Mouse (Mus musculus) MEL (cell line): ENCODE results near the gene Med13l. TPM values are rescaled to one million over a fixed set of nuclear protein-coding genes. Genes with fewer than 3 reads are reported as not detected.

Experiments
- DNase-seq: peaks from one replicate; pipeline ENCODE4 v3.0.0; 2011; ENCODE audit warnings: low read depth, low spot score
- H3K27ac ChIP-seq: 2 replicates; pipeline ENCODE4 v1.5.1; 2012; ENCODE audit warnings: low read depth, mild to moderate bottlenecking, control low read depth, low read length, moderate library complexity; ENCODE audit not compliant: control insufficient read depth
- H3K27me3 ChIP-seq, 2 experiments: fragments of 150-350 bp in 1 of 2; sonication (generic) in 1 of 2; 2 replicates each; pipeline ENCODE4 v1.6.1; 2012; ENCODE audit warnings: low read length in 2 of 2, mild to moderate bottlenecking in 2 of 2, improper control_type of control experiment in 1 of 2, moderate library complexity in 1 of 2; ENCODE audit not compliant: insufficient read depth in 2 of 2, control insufficient read depth in 1 of 2
- H3K36me3 ChIP-seq, 2 experiments: 2 replicates each; pipeline ENCODE4 v1.6.1; 2012 to 2014; ENCODE audit warnings: low read length in 2 of 2, improper control_type of control experiment in 1 of 2, inconsistent platforms in 1 of 2, mild to moderate bottlenecking in 1 of 2; ENCODE audit not compliant: insufficient read depth in 2 of 2, control insufficient read depth in 1 of 2
- H3K4me1 ChIP-seq, 2 experiments: fragments of 150-350 bp in 1 of 2; sonication (generic) in 1 of 2; 2 replicates each; pipeline ENCODE4 v1.6.1; 2012; ENCODE audit warnings: low read length in 2 of 2, improper control_type of control experiment in 1 of 2, mild to moderate bottlenecking in 1 of 2; ENCODE audit not compliant: insufficient read depth in 2 of 2, control insufficient read depth in 1 of 2
- H3K4me3 ChIP-seq, 2 experiments: fragments of 150-350 bp in 1 of 2; sonication (generic) in 1 of 2; 2 replicates each; pipeline ENCODE4 v1.5.1; 2012; ENCODE audit warnings: low read depth in 2 of 2, low read length in 2 of 2, mild to moderate bottlenecking in 2 of 2, moderate library complexity in 2 of 2, control low read depth in 1 of 2, improper control_type of control experiment in 1 of 2; ENCODE audit not compliant: control insufficient read depth in 1 of 2, insufficient read depth in 1 of 2
- H3K79me2 ChIP-seq: 2 replicates; pipeline ENCODE4 v1.6.1; 2012; ENCODE audit warnings: mild to moderate bottlenecking, low read length, moderate library complexity; ENCODE audit not compliant: control insufficient read depth, poor library complexity, insufficient read depth
- H3K9ac ChIP-seq: 2 replicates; pipeline ENCODE4 v1.6.1; 2012; ENCODE audit warnings: low read depth, mild to moderate bottlenecking, control low read depth, low read length, moderate library complexity; ENCODE audit not compliant: control insufficient read depth, poor library complexity, severe bottlenecking
- H3K9me3 ChIP-seq: fragments of 150-350 bp; sonication (generic); replicated peaks from 2 replicates; pipeline ENCODE4 v1.6.1; 2012; ENCODE audit warnings: mild to moderate bottlenecking, low read length, improper control_type of control experiment, moderate library complexity; ENCODE audit not compliant: insufficient read depth
- BHLHE40 ChIP-seq: IDR thresholded peaks from 2 replicates; pipeline ENCODE4 v1.6.1; 2012; ENCODE audit warnings: low read depth, mild to moderate bottlenecking, inconsistent platforms, low read length, improper control_type of control experiment, borderline replicate concordance
- CTCF ChIP-seq, 3 experiments: IDR thresholded peaks in 2 of 3; conservative IDR thresholded peaks in 1 of 3; 2 replicates each; pipeline ENCODE4 v1.5.1; 2011 to 2012; ENCODE audit warnings: low read length in 3 of 3, low read depth in 2 of 3, mild to moderate bottlenecking in 2 of 3, improper control_type of control experiment in 1 of 3, inconsistent platforms in 1 of 3, mixed read lengths in 1 of 3, moderate library complexity in 1 of 3; ENCODE audit not compliant: control insufficient read depth in 1 of 3, insufficient read depth in 1 of 3, poor library complexity in 1 of 3, severe bottlenecking in 1 of 3
- EP300 ChIP-seq, 2 experiments: IDR thresholded peaks; 2 replicates each; pipeline ENCODE4 v1.6.1; 2011; ENCODE audit warnings: improper control_type of control experiment in 2 of 2, low read length in 2 of 2, low read depth in 1 of 2, mild to moderate bottlenecking in 1 of 2
- KAT2A ChIP-seq: conservative IDR thresholded peaks from 2 replicates; pipeline ENCODE4 v1.6.1; 2012; ENCODE audit warnings: low read depth, low read length, improper control_type of control experiment, inconsistent platforms
- MAFK ChIP-seq: IDR thresholded peaks from 2 replicates; pipeline ENCODE4 v1.6.1; 2011; ENCODE audit warnings: low read depth, mild to moderate bottlenecking, low read length, improper control_type of control experiment, borderline replicate concordance
- MXI1 ChIP-seq: IDR thresholded peaks from 2 replicates; pipeline ENCODE4 v1.6.1; 2011; ENCODE audit warnings: mild to moderate bottlenecking, low read depth, low read length, improper control_type of control experiment
- NRF1 ChIP-seq: IDR thresholded peaks from 2 replicates; pipeline ENCODE4 v1.6.1; 2014; ENCODE audit warnings: low read depth, mild to moderate bottlenecking, inconsistent platforms, low read length, improper control_type of control experiment, moderate library complexity; ENCODE audit not compliant: poor library complexity, insufficient read depth, severe bottlenecking
- SIN3A ChIP-seq: IDR thresholded peaks from 2 replicates; pipeline ENCODE4 v1.6.1; 2012; ENCODE audit warnings: low read length, improper control_type of control experiment, inconsistent platforms
- USF1 ChIP-seq: IDR thresholded peaks from 2 replicates; pipeline ENCODE4 v1.6.1; 2014; ENCODE audit warnings: low read depth, mild to moderate bottlenecking, inconsistent platforms, low read length, improper control_type of control experiment, moderate library complexity
- USF2 ChIP-seq, 2 experiments: IDR thresholded peaks; 2 replicates each; pipeline ENCODE4 v1.6.1; 2011 to 2012; ENCODE audit warnings: improper control_type of control experiment in 2 of 2, low read length in 2 of 2, borderline replicate concordance in 1 of 2, inconsistent platforms in 1 of 2, low read depth in 1 of 2, mild to moderate bottlenecking in 1 of 2; ENCODE audit not compliant: insufficient read depth in 1 of 2
- ZC3H11A ChIP-seq: IDR thresholded peaks from 2 replicates; pipeline ENCODE4 v1.6.1; 2012; ENCODE audit warnings: low read depth, mild to moderate bottlenecking, inconsistent platforms, low read length, improper control_type of control experiment
- polyA plus RNA-seq, 2 experiments: library from polyadenylated mRNA; stranded (reverse) in 1 of 2; unstranded in 1 of 2; fragments of >175 nt in 1 of 2; fragments of >200 nt in 1 of 2; gene quantifications; 2 replicates each; pipeline versions ENCODE4 v1.2.1 to v1.2.4; 2012; ENCODE audit warnings: low replicate concordance in 2 of 2, low read depth in 1 of 2; ENCODE audit not compliant: insufficient read length in 2 of 2, insufficient read depth in 1 of 2, missing spikeins in 1 of 2
- total RNA-seq: library from RNA; depleted of rRNA; stranded (reverse); fragments of 300-350 nt; gene quantifications from 2 replicates; pipeline ENCODE4 v1.2.3, GENCODE M21; 2012

Med13l gene
- total and polyA plus RNA-seq, 3 experiments, result 13.4 to 16.1 TPM; not detected in 1

DNA sequence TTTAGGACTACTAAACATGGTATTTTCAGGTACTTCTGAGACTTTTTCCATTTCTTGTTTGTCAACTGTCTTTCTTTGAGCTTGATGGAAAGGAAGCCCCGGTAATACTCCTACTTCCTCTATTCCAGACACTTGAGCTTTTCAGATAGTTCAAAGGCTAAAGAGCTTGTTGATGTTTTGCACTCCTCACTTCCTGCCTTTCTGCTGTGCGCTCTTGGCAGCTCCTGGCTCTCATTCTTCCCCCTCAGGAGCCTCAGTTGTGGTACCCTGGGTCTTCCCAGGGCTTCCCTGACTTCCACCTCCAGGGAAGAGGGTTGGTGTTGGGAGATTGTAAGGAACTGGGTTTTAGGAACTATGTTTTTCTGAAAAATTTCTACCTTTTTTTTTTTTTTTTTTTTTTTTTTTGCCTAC lies 54.1 kb downstream of the Med13l start (continued):
- TF ChIP-seq USF1 (no peak), USF2 (IDR thresholded peaks at IDR 0.05; ENCODE audit: borderline replicate concordance in 1 of 2, insufficient read depth in 1 of 2, low read depth in 1 of 2, low read length in 2 of 2) (no peak), EP300 (IDR thresholded peaks at IDR 0.05; ENCODE audit: low read depth in 1 of 2, low read length in 2 of 2) (peak in 1 of 2 experiments; percentile 13; a peak in 3 of 4 replicates), BHLHE40 (no peak), CTCF (IDR thresholded peaks at IDR 0.05 in 2 of 3, conservative IDR thresholded peaks at IDR 0.05 in 1 of 3; ENCODE audit: control insufficient read depth in 1 of 3, insufficient read depth in 1 of 3, low read depth in 2 of 3, low read length in 3 of 3, poor library complexity in 1 of 3, severe bottlenecking in 1 of 3) (no peak)

DNA sequence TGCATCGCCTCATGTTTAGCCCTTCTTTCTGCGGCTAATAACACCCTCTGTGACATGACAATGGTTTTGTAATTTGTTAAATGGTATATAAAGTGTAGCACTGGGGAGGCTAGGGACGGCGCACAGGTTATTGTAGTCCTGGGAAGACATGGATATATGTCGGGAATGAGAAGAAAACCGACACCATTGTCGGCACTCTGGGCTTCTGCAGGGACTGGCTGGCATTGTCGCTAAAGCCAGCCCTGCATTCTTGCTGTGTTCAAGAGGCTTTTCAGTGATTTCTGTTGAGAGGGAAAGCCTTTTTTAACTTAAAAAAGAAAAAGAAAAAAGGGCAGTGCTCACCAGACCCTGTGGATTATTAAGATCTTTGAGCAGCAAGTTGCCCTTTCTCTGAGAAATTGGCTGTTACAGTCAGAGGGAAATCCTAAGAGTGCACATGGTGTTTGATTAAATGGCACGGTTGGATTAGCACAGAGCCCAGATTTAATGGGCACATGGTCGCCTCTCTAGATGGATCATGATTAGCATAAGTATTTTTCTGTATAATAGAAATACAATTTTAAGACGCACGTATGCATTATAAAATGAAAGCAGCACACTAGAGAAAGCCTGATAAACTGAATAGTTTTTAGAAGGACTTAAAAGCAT lies 58.6 kb downstream of the Med13l start:
- no peak overlapping the region for H3K9ac ChIP-seq
- peaks cover 0 to 8% of the 10 kb centered on the region in 2 experiments; a peak in 3 of 4 replicates for H3K4me1 ChIP-seq
- no peak for DNase-seq
- H3K4me3 ChIP-seq, result no peak overlapping the region
- TF ChIP-seq NRF1, result no peak
- TF ChIP-seq MAFK, result no peak
- TF ChIP-seq KAT2A, result no peak
- no peaks in the 10 kb centered on the region for H3K9me3 ChIP-seq
- H3K36me3 ChIP-seq, result peaks cover 0 to 11% of the 10 kb centered on the region in 2 experiments; a peak in 2 of 4 replicates
- H3K27ac ChIP-seq, result no peak overlapping the region
- H3K79me2 ChIP-seq, result peaks cover 24% of the 10 kb centered on the region
- no peaks in the 10 kb centered on the region for H3K27me3 ChIP-seq

DNA sequence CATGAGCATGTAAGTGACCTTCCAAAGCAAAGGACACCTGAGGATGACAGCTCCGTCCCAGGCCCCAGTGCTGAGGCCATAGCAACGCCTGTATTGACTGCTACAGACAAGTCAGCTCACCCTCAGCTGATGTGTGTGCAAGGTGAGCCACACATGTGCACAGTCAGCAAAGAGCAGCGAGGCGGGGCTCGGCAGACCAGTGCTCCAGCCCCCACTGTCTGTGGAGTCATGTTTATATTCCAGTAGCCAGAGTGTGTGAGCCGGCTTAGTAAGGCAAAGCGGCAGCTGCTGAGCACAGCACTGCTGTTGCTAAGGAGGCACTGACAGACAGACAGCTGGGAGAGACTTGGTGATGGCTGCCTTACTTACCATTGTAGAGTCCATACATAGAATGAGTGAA lies 59.3 kb downstream of the Med13l start:
- Histone ChIP-seq H3K4me3 (no peak overlapping the region), H3K4me1 (peaks cover 0 to 2% of the 10 kb centered on the region in 2 experiments; a peak in 1 of 4 replicates), H3K9me3 (no peaks in the 10 kb centered on the region), H3K79me2 (peaks cover 24% of the 10 kb centered on the region), H3K27ac (no peak overlapping the region), H3K36me3 (peaks cover 0 to 6% of the 10 kb centered on the region in 2 experiments; a peak in 2 of 4 replicates), H3K9ac (no peak overlapping the region), H3K27me3 (no peaks in the 10 kb centered on the region)
- TF ChIP-seq ZC3H11A (no peak), NRF1 (no peak), SIN3A (no peak), MXI1 (no peak), USF1 (no peak)
- no peak for DNase-seq
